Mouse (Mus musculus): ENCODE measurements around the gene Psme3. TPM values are rescaled to one million over a fixed set of nuclear protein-coding genes. Genes with fewer than 3 reads are reported as not detected.

The Psme3 gene
- polyA plus RNA-seq, 1 experiment = 48.8 TPM

DNA sequence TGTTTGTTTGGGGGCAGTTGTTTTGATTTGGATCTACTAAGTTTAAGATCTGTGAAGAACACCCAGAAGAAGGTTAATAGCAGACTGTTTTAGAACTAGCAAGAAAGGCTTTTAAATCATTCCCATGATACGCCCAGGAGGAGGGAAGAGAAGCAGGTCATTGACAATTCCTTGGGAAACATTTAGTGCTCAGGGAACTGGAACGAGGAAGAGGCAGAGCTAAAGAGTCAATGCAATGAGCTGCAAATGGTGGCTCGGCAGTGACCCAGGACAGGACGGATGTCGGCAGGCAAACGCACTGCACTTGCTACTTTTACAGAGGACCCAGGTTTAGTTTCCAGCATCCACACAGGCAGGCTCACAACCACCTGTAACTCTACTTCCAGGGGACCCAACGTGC lies 35.2 kb upstream of the Psme3 start:
- H3K27ac ChIP-seq (ENCODE audit: insufficient read depth, low read depth, low read length) = no peak overlapping the region
- no peak for TF ChIP-seq CTCF (IDR thresholded peaks at IDR 0.05; ENCODE audit: low read depth, low read length)
- TF ChIP-seq POLR2A (IDR thresholded peaks at IDR 0.05; ENCODE audit: borderline replicate concordance, low read depth, low read length) = no peak
- H3K4me3 ChIP-seq (ENCODE audit: insufficient read depth, low read length) = no peak overlapping the region
- H3K4me1 ChIP-seq (ENCODE audit: control insufficient read depth, insufficient read depth, low read length) = peaks cover 18% of the 10 kb centered on the region

- no peak for TF ChIP-seq CTCF (IDR thresholded peaks at IDR 0.05; ENCODE audit: low read depth, low read length)
- TF ChIP-seq POLR2A (IDR thresholded peaks at IDR 0.05; ENCODE audit: borderline replicate concordance, low read depth, low read length) = no peak
- H3K4me1 ChIP-seq (ENCODE audit: control insufficient read depth, insufficient read depth, low read length) = peaks cover 11% of the 10 kb centered on the region
Measured at GRCm38 (mm10) chr11:101282896-101283295, 33.1 kb upstream of the Psme3 start.

DNA sequence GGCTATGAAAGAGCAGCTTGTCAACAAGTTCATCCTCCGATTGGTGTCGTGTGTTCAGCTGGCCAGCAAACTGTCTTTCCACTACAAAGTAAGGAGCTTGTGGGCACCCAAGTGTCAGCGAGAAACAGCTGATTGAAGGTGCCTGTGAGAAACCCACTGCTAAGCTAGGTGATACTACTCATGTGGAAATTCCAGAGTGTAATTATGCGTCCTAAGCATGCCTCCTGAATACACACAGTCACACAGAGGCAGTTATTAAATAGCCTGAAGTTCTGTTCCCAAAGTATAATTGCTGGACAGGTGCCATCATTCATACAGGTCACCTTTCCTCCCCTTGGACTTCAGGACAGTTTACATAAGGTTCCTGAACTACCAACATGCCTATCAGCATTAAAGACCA lies 32.2 kb upstream of the Psme3 start:
- H3K4me1 ChIP-seq (ENCODE audit: control insufficient read depth, insufficient read depth, low read length) = peaks cover 11% of the 10 kb centered on the region
- TF ChIP-seq CTCF (IDR thresholded peaks at IDR 0.05; ENCODE audit: low read depth, low read length) (no peak), POLR2A (IDR thresholded peaks at IDR 0.05; ENCODE audit: borderline replicate concordance, low read depth, low read length) (no peak)
- H3K27ac ChIP-seq (ENCODE audit: insufficient read depth, low read depth, low read length) = no peak overlapping the region
- H3K4me3 ChIP-seq (ENCODE audit: insufficient read depth, low read length) = no peak overlapping the region

More at GRCm38 (mm10) chr11:101282896-101283295, 33.1 kb upstream of the Psme3 start:
- H3K27ac ChIP-seq (ENCODE audit: insufficient read depth, low read depth, low read length) = no peak overlapping the region
- no peak overlapping the region for H3K4me3 ChIP-seq (ENCODE audit: insufficient read depth, low read length)

- peaks cover 8% of the 10 kb centered on the region for H3K4me1 ChIP-seq (ENCODE audit: control insufficient read depth, insufficient read depth, low read length)
- H3K27ac ChIP-seq (ENCODE audit: insufficient read depth, low read depth, low read length) = no peak overlapping the region
- TF ChIP-seq CTCF (IDR thresholded peaks at IDR 0.05; ENCODE audit: low read depth, low read length) (no peak), POLR2A (IDR thresholded peaks at IDR 0.05; ENCODE audit: borderline replicate concordance, low read depth, low read length) (no peak)
- H3K4me3 ChIP-seq (ENCODE audit: insufficient read depth, low read length) = no peak overlapping the region
Measured at GRCm38 (mm10) chr11:101287306-101287705, 28.7 kb upstream of the Psme3 start.

- H3K4me3 ChIP-seq (ENCODE audit: insufficient read depth, low read length) = no peak overlapping the region
- TF ChIP-seq CTCF (IDR thresholded peaks at IDR 0.05; ENCODE audit: low read depth, low read length) = no peak
- no peak for TF ChIP-seq POLR2A (IDR thresholded peaks at IDR 0.05; ENCODE audit: borderline replicate concordance, low read depth, low read length)
- peaks cover 8% of the 10 kb centered on the region for H3K4me1 ChIP-seq (ENCODE audit: control insufficient read depth, insufficient read depth, low read length)
- H3K27ac ChIP-seq (ENCODE audit: insufficient read depth, low read depth, low read length) = no peak overlapping the region
Measured at GRCm38 (mm10) chr11:101291231-101291630, 24.8 kb upstream of the Psme3 start.

- Histone ChIP-seq H3K4me3 (ENCODE audit: insufficient read depth, low read length) (no peak overlapping the region), H3K4me1 (ENCODE audit: control insufficient read depth, insufficient read depth, low read length) (no peaks in the 10 kb centered on the region; the same call in 1 of the 2 replicates), H3K27ac (ENCODE audit: insufficient read depth, low read depth, low read length) (no peak overlapping the region)
- no peak for TF ChIP-seq CTCF (IDR thresholded peaks at IDR 0.05; ENCODE audit: low read depth, low read length)
Measured at GRCm38 (mm10) chr11:101295191-101295590, 20.8 kb upstream of the Psme3 start.

DNA sequence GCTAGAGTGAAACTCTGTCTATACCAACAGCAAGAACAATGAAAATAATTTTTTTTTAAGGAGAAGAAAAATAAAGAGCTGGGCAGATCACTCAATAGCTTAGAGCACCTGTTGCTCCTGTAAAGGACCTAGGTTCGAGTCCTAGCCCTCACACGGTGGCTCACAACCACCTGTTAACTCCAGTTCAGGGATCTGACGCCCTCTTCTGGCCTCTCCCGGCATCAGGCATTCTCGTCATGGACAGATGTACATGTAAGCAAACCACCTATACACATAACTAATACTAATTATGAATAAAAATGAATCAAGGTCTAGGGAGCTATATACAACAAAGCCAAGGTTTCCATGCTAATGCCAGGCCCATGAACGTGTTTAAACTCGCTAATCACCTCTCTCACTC lies 15.1 kb upstream of the Psme3 start:
- Histone ChIP-seq H3K27ac (ENCODE audit: insufficient read depth, low read depth, low read length) (no peak overlapping the region), H3K4me3 (ENCODE audit: insufficient read depth, low read length) (peak overlapping the region; percentile 97)
- no peak for TF ChIP-seq POLR2A (IDR thresholded peaks at IDR 0.05; ENCODE audit: borderline replicate concordance, low read depth, low read length)
- TF ChIP-seq CTCF (IDR thresholded peaks at IDR 0.05; ENCODE audit: low read depth, low read length) = no peak

GRCm38 (mm10) chr11:101301299-101302003 lies 14.6 kb upstream of the Psme3 start:
- H3K4me1 ChIP-seq (ENCODE audit: control insufficient read depth, insufficient read depth, low read length) = peaks cover 7% of the 10 kb centered on the region
- H3K4me3 ChIP-seq (ENCODE audit: insufficient read depth, low read length) = peak overlapping the region; percentile 97
- H3K27ac ChIP-seq (ENCODE audit: insufficient read depth, low read depth, low read length) = no peak overlapping the region
- TF ChIP-seq CTCF (IDR thresholded peaks at IDR 0.05; ENCODE audit: low read depth, low read length) (no peak), POLR2A (IDR thresholded peaks at IDR 0.05; ENCODE audit: borderline replicate concordance, low read depth, low read length) (no peak)

More for the DNA sequence above, 15.1 kb upstream of the Psme3 start:
- peaks cover 7% of the 10 kb centered on the region for H3K4me1 ChIP-seq (ENCODE audit: control insufficient read depth, insufficient read depth, low read length)

- Histone ChIP-seq H3K4me1 (ENCODE audit: control insufficient read depth, insufficient read depth, low read length) (peaks cover 7% of the 10 kb centered on the region), H3K4me3 (ENCODE audit: insufficient read depth, low read length) (peak within 1 kb of the TSS; percentile 97), H3K27ac (ENCODE audit: insufficient read depth, low read depth, low read length) (no peak within 1 kb of the TSS)
- TF ChIP-seq POLR2A (IDR thresholded peaks at IDR 0.05; ENCODE audit: borderline replicate concordance, low read depth, low read length) (no peak), CTCF (IDR thresholded peaks at IDR 0.05; ENCODE audit: low read depth, low read length) (peak; percentile 93)
Measured at GRCm38 (mm10) chr11:101302004-101302798, 13.8 kb upstream of the Psme3 start, which contains the start of gene Becn1. TSS of gene Becn1 (minus strand) at chr11:101302286.

DNA sequence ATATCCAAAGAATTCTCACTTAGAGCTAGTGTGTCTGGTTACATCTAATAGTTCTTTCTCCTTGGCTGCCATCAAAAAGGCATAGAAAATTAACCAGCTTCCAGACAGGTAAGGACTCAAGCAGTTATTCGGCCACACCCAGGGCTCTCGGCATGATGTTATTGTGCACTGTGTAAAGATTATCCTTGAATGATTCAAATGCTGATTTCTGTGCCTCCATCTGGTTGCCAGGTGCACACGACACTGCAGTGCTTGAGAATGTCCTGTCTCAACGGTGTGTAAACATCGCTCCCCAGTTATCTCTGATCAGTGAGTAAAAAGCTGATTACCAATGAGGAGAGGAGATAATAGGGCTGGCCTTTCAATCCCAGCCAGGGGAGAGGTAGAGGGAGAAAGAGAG lies 8.3 kb upstream of the Psme3 start:
- no peak overlapping the region for H3K27ac ChIP-seq (ENCODE audit: insufficient read depth, low read depth, low read length)
- no peak for TF ChIP-seq CTCF (IDR thresholded peaks at IDR 0.05; ENCODE audit: low read depth, low read length)
- TF ChIP-seq POLR2A (IDR thresholded peaks at IDR 0.05; ENCODE audit: borderline replicate concordance, low read depth, low read length) = no peak
- no peak overlapping the region for H3K4me3 ChIP-seq (ENCODE audit: insufficient read depth, low read length)
- peaks cover 6% of the 10 kb centered on the region for H3K4me1 ChIP-seq (ENCODE audit: control insufficient read depth, insufficient read depth, low read length)
